Mouse (Mus musculus) embryo, embryonic 10 days (tissue): ENCODE measurements around the gene Trak2.
"Not testable (repeated sequence)": the region's sequence is repeated elsewhere in the genome, so short reads cannot be mapped to it uniquely, and the experiment has no call there.

ENCODE experiments used
- DNase-seq: peaks from one replicate; pipeline ENCODE4 v3.0.0-alpha.2; 2015; ENCODE audit warnings: low spot score

The Trak2 gene

GRCm38 (mm10) chr1:58973366-58974221, at the start of gene Trak2, which contains the start of gene Stradb:
Gene Trak2, minus strand, starts transcription at chr1:58973430.
Gene Stradb, plus strand, starts transcription at chr1:58973522.
- peak; percentile 96 for DNase-seq

DNA sequence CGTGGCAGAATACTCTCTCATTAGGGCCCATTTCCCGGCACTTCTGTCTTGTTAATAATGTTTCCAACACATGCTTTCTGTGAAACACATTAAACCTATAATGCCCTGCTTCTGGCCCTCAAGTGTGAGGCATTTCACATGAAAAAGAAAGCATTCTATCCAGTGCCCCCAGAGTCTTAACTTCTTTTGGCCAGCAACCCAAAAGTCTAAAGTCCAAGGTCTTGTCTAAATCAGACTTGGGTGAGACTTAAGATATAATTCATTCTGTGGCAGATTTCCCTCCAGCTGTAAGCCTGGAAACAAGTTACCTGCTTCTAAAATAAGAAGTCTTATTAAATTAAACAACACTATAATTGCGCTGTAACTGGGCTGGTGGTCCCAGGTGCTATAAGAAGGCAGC, 48.3 kb upstream of the Trak2 start:
- DNase-seq, result no peak

DNA sequence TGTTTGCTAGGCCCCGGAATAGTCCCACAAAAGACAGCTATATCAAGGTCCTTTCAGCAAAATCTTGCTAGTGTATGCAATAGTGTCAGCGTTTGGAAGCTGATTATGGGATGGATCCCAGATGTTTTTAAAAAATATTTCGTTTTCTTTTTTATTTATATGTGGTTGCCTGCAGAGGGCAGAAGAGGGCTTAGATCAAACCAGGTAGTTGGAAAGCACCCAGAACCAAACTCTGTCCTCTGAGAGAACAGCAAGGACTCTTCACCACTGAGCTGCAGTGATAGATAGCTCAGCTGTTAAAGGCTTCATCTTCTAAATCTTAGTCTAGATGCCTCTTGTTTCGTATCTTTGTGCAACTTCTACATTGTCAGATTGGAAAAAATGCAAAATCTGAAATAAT, 36.0 kb upstream of the Trak2 start:
- DNase-seq, result peak; percentile 22

GRCm38 (mm10) chr1:58995313-58995712, 22.1 kb upstream of the Trak2 start:
- DNase-seq, result no peak

DNA sequence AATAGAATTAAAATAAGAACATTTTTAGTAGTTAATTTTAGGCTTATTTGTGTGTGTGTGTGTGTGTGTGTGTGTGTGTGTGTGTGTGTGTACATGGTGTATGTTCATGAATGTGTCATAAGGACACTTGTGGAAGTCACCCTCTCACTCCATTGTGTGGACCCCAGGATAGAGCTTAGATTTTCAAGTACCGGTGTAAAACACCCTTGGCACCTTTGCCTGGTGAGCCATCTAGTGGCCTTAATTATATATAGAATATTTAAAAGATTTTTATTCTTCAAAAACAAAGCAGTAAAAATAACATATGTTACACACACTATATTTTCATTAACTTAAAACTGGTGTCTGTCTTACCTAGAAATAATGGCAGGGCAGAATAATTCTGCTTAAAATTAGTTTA, 20.5 kb upstream of the Trak2 start:
- DNase-seq, result peak; percentile 24

DNA sequence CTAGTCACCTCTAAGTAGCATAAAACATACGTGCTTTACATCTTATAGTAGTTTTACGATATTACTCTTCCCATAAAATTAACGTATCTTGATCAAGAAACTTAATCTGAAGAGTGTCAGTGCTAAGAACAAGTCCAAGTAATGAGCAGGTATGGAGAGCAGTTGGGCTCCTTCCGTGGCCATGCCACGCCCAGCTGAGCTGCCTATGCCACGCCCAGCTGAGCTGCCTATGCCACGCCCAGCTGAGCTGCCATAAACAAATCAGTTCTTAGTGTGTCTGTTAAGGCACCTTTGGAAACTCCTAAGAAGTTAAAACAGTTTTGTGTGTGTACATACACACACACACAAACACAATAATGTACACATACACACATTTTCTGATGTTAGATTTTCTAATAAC, 19.9 kb upstream of the Trak2 start:
- DNase-seq, result no peak

- no peak for DNase-seq
Measured at GRCm38 (mm10) chr1:58984586-58984985, 11.4 kb upstream of the Trak2 start.

DNA sequence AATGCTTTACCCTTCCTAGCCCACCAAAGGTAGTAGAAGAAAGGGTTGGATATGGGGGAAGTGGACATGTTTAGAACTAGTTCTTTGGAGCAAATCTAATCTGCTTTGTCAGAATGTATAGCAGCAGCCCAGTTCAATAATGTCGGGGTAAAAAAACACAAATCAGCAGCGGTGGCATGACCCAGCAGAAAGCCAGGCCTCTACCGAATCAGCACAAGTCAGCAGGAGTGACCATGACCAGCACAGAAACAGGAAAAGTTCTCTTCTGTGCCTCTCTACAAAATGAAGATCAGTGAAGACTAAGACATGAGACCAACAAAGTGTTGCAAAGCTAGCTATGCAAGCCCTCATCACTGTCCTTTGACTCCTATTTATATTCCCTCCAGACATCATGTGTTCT, 9.0 kb upstream of the Trak2 start:
- DNase-seq, result no peak

GRCm38 (mm10) chr1:58972851-58973365, 322 bp downstream of the Trak2 start:
- DNase-seq, result no peak

- no peak for DNase-seq
Measured at GRCm38 (mm10) chr1:58971097-58971496, 2.1 kb downstream of the Trak2 start.

DNA sequence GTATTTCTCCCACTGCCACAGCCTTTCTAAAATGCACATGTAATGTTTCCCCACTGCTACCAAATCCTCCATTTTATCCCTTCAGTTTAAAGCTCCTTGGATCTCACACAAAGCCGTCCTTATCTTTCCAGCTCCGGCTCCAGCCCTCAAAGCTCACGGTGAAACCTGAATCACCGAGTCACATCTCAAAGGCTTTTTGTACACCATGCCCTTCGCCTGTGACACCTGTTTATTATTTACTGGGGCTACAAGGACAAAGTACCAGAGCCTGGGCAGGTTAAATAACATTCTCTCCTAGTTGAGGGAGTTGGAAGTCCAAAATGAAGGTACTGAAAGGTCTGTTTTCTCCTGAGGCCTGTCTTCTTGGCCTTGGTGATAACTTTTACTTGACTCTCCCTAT, 3.2 kb downstream of the Trak2 start:
- no peak for DNase-seq

GRCm38 (mm10) chr1:58967534-58967933, 5.7 kb downstream of the Trak2 start:
- DNase-seq, result no peak

GRCm38 (mm10) chr1:58962865-58963264, 10.4 kb downstream of the Trak2 start:
- no peak for DNase-seq

DNA sequence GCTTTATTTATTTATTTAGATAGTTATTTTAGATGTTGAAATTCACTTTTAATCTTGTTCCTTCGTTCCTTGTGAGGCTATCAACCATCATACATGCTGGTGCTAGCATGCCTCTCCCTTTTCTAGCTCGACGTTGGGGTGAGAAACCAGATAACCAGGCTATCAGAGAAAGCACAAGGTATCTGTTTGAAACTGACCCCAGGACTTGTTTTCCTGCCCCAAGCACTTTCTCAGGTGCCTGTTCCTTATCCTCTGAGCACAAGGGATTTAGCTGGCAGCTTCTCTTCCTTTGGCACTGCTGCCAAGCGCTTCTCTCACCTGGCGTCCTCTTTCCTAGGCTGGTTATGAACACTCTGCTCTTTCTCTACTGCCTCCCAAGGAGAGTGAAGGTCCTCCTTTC, 10.8 kb downstream of the Trak2 start:
- DNase-seq, result no peak

GRCm38 (mm10) chr1:58961152-58961893, 11.9 kb downstream of the Trak2 start:
- DNase-seq, result peak; percentile 70

- no peak for DNase-seq
Measured at GRCm38 (mm10) chr1:58959682-58960081, 13.5 kb downstream of the Trak2 start.

DNA sequence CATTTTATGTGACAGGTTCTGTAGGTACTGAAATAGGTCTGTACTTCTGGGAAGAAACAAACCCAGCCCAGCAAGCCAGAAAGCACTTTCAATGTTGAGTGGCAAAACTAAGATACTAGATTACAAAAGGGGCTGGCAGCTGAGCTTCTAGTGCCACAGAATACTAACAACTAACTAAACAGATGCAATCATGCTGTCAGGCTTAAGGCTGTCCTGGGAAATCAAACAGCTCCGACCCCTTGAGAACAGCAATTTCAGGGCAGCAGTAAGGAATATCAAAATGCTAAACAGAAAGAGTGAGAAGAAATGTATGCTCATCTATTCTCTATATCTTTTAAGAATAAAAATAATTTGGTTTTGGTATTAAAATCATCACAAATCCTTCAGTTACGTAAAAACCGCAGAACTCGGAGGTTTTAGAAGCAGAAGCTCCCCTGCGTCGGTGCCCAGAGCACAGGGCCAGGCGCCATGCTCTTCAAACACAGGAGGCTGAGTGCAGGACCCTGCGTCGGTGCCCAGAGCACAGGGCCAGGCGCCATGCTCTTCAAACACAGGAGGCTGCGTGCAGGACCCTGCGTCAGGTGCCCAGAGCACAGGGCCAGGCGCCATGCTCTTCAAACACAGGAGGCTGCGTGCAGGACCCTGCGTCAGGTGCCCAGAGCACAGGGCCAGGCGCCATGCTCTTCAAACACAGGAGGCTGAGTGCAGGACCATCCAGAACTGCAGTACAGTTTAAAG, 14.3 kb downstream of the Trak2 start:
- not testable (repeated sequence) for DNase-seq

GRCm38 (mm10) chr1:58957931-58958330, 15.3 kb downstream of the Trak2 start:
- peak; percentile 81 for DNase-seq

DNA sequence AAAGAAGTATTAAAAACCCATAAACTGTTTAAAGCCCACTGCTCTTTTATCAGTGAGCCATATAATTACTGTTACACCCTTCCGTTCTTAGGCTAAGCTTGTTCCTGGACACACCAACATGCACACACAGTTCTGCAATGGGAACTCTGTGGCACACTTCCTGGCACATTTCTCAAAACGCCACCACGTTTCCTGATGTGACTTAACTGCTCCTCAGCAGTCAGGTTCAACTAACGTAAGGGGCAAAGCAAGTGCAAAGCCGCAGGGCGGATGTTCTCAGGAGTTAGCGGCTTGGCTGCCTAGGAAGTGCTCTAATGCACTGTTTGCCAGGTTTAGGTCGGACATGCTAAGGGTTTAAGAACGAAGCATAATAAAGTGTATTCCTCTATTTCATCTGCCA, 17.0 kb downstream of the Trak2 start:
- no peak for DNase-seq

DNA sequence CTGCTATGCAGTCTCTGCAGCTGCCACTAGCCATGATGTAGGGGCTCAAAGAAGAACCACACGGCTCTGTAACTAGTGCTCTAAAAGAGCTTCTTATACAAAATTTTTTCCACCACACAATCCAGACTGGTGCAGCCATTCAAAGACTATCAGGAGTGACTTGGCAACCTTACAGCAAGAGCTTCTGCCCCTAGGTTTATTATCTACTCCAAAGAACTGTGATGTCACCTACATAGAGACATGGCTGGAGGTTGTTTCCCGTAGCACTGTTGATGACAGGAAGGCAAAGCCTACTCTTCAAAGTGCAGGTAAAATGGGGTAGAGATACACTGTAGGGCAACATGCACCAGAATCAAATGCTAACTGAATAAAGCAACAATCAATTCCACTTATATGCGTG, 17.5 kb downstream of the Trak2 start:
- no peak for DNase-seq

GRCm38 (mm10) chr1:58954578-58955410, 18.4 kb downstream of the Trak2 start:
- DNase-seq, result no peak
